Mouse (Mus musculus) granulocyte monocyte progenitor cell, adult 5-6 weeks (primary cell): ENCODE measurements around the gene Mvb12b. TPM values are rescaled to one million over a fixed set of nuclear protein-coding genes. Genes with fewer than 3 reads are reported as not detected.
A peak's percentile ranks its signal among the peaks of the same experiment; 100 is the strongest.

Experiments
- ATAC-seq: replicated peaks from 2 replicates; pipeline ENCODE4 v1.8.0; 2016; ENCODE audit warnings: mild to moderate bottlenecking, moderate TSS enrichment, inconsistent platforms; ENCODE audit not compliant: poor library complexity, severe bottlenecking
- total RNA-seq, 2 experiments: library from RNA; stranded (forward) in 1 of 2; stranded (reverse) in 1 of 2; fragments of 200-712, 200-1000 nt in 1 of 2; fragments of >200 nt in 1 of 2; fragmentation: Nextera tagmentation in 1 of 2; gene quantifications; 2 replicates each; pipeline ENCODE4 v1.2.3; 2014 to 2017

Mvb12b gene
- total RNA-seq, 2 experiments from 2014 or later = 16.6 to 46.2 TPM

DNA sequence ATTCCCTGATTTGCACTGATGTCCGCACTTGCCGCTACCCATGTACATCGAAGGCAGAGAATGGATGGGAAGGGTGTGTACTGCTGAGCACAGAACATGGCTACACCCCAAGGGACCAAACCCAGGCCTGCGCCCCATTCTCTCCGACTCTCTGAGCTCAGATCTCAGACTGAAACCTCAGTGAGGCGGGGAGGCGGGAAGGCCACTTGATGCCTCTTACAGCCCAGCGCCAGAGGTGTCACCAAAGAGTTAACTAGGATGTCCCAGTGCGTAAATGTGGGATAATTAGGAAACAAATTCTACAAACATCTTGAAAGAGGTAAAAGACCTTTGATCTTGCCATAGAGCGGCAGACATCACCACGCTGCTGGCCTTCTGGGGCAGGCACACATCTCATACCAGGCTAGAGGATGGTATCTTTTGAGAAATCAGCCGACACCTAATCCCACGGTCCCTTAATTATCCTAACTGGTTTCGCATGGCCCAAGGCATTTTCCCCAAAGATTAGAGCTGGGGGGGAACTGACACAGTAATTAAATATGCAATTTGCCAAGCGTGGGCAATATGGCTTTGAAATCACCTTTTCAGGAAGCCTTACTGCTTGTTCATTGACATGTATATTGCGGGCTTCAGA lies 181.9 kb downstream of the Mvb12b start:
- no peak for ATAC-seq

- no peak for ATAC-seq
These were observed 184.5 kb downstream of the Mvb12b start for GRCm38 (mm10) chr2:33703286-33703685.

DNA sequence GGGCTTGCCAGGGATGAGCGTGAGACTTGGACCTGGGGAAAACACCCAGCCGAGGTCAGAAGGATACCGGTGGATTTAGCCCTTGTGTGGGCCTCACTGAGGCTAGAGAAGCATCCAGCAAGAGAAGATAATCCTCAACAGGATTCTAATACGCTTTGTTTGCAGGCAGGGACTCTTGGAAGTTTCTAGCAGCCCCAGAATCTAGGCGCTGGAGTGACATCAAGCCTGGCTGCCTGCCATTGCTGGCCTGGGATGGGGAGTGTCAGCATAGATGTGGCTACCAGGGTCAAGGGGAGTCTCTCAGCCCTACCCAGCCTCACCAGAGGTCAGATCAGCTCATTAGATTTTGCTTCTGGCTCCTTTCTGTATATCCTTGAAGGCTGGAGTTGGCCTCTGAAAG lies 185.0 kb downstream of the Mvb12b start:
- ATAC-seq = no peak

DNA sequence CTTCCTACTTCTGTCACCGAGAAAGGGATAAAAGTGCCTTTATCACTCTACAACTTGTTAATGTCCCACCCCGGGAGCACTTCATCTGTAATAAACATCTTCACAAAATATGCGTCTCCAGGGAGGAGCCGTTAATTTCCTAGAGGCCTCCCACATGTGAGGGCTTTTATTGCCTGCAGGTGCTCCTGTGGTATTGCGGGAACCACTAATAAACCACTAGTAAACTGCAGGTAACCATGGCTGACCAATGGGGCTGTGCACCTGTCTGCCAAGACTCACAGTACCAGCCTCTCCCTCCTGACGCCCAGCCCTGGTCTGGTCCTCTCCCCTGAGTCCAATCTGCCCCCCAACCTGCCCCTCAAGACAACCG lies 186.3 kb downstream of the Mvb12b start:
- no peak for ATAC-seq

DNA sequence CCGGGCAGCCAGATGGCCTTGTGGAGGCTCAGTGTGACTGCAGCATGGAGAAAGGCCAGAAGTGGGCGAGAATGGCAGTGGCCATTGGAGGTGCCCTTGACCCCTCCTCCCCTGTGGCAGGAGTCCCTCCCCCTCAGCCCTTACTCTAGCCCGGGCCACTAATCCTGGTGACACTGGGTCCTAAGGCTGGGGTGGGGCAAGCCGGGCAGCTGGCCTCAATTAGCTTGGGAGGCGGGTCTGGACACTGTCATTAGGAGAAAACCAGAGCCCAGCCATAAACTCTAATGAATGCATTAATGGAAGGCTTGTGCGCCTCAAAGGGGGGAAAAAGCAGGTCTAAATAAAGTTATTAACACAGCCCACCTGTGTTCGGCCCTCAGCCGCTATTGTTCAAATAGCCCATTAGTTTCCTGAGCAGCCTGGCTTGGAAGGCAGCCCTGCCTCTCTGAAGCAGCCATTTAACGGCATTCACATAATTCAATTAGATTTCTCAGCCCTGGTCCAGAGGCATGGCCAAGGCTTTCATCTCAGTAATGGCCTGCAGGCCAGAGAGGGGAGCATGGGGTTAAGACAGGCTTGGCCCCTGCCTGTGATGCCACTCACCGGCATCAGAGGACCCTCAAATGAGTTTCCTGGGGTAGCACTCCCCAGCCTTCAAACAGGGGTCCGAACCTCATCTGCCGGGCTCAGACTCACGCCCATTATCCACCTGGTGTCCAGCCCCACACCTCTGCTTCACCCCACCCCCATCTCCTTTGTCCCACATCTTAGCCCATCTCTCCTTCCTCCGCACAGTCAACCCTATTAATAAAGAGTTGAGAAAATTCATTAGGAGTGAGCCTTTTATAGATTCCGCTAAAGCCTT lies 186.9 kb downstream of the Mvb12b start:
- ATAC-seq = no peak

- no peak for ATAC-seq
These were observed 188.8 kb downstream of the Mvb12b start for GRCm38 (mm10) chr2:33698898-33699297.

DNA sequence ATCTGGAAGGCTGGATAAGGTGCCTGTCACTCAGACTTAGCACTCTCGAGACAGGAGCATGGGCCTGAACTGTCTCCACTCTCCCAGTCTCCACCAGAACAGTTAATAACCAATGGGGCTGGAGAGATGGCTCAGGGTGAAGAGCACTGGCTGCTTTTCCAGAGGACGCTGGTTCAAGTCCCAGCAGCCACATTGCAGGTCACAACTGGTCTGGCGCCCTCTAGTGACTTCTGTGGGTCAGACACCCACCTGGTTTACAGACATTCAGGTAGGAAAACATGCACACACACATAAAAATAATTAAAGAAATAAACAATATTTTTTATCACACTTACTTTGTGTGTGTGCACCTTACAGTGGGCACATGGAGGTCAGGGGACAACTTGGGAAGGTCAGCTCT lies 191.3 kb downstream of the Mvb12b start:
- no peak for ATAC-seq

GRCm38 (mm10) chr2:33693931-33694330 lies 193.8 kb downstream of the Mvb12b start:
- no peak for ATAC-seq

GRCm38 (mm10) chr2:33689880-33690462 lies 197.8 kb downstream of the Mvb12b start:
- peak; percentile 52 for ATAC-seq

DNA sequence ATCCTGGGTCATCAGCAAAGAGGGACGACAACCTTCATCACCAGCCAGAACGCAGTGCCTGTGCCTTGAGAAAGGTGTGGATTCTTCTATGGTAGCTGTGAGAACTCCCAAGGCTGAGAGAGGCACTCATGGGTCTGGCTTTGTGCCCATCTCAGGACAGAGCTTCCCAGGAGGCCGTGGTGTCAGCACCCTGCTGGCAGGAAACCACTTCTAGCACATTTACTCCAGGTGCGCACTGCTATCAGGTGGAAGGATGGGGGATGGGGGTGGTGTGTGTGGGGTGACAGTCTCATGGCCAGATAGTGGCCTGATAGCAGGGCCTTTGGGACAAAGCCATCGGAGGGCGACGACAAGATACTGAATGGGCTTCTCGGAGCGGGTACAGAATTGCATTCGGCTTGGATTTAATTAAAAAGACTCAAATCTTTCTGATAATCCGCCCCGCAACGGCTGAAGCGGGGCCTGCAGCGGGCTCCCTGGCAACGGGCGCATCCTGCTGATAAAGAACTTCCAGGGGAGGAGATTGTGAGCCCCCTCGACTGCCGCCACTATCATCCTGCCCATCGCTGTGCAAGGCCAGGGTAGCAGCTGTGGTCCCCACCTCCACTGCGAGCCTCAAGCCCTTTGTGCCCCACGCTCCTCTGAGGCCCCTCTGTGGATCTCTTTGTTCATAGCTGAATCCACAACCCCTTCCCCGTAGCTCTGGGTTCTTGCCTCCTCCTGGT lies 198.4 kb downstream of the Mvb12b start:
- no peak for ATAC-seq

DNA sequence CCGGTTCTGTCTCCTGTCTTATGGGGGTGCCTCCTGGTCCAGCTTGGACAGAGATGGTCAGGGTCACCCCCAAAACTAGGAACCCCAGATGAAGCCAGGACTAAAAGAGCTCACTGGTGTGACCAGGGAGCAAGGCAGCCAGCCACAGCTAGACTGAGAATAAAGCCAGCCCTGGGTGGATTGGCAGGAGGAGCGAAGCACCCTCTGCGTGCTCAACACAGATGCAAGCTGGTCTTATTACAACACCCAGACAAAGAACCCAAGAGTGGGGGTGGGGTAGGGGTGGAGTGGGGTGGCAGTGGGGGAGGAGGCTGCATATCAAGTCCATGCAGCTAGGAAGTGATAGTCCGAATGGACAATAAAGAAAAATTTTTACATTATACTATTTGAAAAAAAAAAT lies 204.2 kb downstream of the Mvb12b start:
- ATAC-seq = no peak

DNA sequence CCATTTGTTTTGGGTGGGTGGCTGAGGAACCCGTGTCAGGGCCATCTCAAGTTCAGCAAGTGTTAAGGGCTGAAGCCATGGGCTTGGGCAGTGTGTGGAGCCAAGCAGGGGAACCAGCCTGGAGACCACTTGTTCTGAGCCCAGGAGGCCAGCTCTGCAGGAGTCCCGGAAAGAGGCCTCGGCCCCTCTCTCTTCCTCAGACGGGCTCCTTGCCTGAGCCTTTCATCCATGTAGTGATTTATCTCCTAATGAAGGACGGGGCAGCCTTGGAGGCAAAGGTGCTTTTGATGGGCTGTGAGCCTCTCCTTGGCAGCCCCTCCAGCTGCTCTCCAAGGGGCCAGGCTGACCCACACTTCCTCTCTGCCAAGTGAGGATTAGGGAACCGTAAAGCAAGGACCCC lies 204.7 kb downstream of the Mvb12b start:
- no peak for ATAC-seq

DNA sequence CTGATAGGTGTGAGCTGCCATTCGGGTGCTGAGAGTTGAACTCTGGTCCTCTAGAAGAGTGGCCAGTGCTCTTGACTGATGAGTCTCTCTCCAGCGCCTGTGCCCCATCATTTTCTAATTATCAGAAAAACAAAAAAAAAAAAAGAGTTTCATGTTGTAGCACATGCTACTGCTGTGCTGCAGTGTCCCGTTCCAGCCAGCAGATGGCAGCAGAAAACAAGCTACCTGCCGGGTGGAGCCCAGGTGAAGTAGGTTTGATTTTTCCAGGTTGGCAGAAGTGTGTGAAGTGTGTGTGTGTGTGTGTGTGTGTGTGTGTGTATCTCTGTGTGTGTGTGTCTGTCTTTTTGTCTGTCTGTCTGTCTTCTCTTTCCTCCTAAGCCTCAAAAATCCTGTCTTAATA lies 205.5 kb downstream of the Mvb12b start:
- ATAC-seq = no peak; the same call in 1 of the 2 replicates

Other genes with a start within 250 kb of the Mvb12b start
- not detected in 2 replicates for gene Lmx1b, start 247.4 kb downstream of the Mvb12b start, total RNA-seq (2014; fragmentation: Nextera tagmentation)
- gene Lmx1b, start 247.4 kb downstream of the Mvb12b start, total RNA-seq (2017) = not detected in 2 replicates